Mouse (Mus musculus): Measurements from ENCODE around the gene Pfkfb3.

GRCm38 (mm10) chr2:11546091-11546490 lies 7.8 kb downstream of the Pfkfb3 start:
- TF ChIP-seq GATA1 (IDR thresholded peaks at IDR 0.05; ENCODE audit: low read length), result no peak
- TF ChIP-seq TAL1 (IDR thresholded peaks at IDR 0.05; ENCODE audit: low read length), result no peak
